Comparison of ENCODE assay signal across 25 mouse cellular contexts in genomic region chr11:34312208-34312607, GRCm38 (mm10). TPM values are rescaled to one million over a fixed set of nuclear protein-coding genes. Genes with fewer than 3 reads are reported as not detected.
DNase-seq lines count a peak whose midpoint lies in the region; ATAC-seq and TF ChIP-seq lines count a peak whose summit lies in the region.
"Had no signal": no experiment of that assay in that cellular context is flagged by ENCODE, and none has a peak within 500 bp of the region (broad histone marks: within the 10 kb centered on the region; RNA-seq: fewer than 3 reads in every experiment).

No protein-coding gene starts in this region.

- H3K36me3 ChIP-seq in liver, postnatal 0 days (replicated peaks; ENCODE audit: insufficient read depth, low read length) = 0 out of 2 replicates have a peak, but pooled peaks cover 3% of the 10 kb centered on the region
- no peaks in the 10 kb centered on the region for H3K36me3 ChIP-seq in liver, embryonic 14.5 days (replicated peaks; ENCODE audit: control insufficient read depth, insufficient read depth, low read depth)
- no peaks in the 10 kb centered on the region for H3K36me3 ChIP-seq in midbrain, embryonic 13.5 days
- H3K36me3 ChIP-seq in forebrain, embryonic 11.5 days (ENCODE audit: control insufficient read depth, insufficient read depth, low read length) = no peaks in the 10 kb centered on the region
- H3K36me3 ChIP-seq: forebrain, embryonic 10.5 days; G1E; heart, embryonic 10.5 days; heart, embryonic 13.5 days; hindbrain, embryonic 15.5 days had no signal

- TF ChIP-seq EP300 in liver, postnatal 0 days (IDR thresholded peaks at IDR 0.05; ENCODE audit: low read depth) = no peak
- no peak for TF ChIP-seq EP300 in liver, embryonic 14.5 days (IDR thresholded peaks at IDR 0.05; ENCODE audit: low read depth)

- H3K4me1 ChIP-seq in liver, postnatal 0 days (ENCODE audit: insufficient read depth) = no peaks in the 10 kb centered on the region
- peaks cover 0 to 10% of the 10 kb centered on the region in 2 experiments; a peak in 2 of 4 replicates for H3K4me1 ChIP-seq in liver, embryonic 14.5 days (replicated peaks; ENCODE audit: control insufficient read depth in 2 of 2, insufficient read depth in 2 of 2, low read length in 1 of 2)
- peaks cover 20% of the 10 kb centered on the region for H3K4me1 ChIP-seq in midbrain, embryonic 13.5 days (replicated peaks)
- H3K4me1 ChIP-seq in forebrain, embryonic 11.5 days (replicated peaks; ENCODE audit: control insufficient read depth, insufficient read depth, low read length) = no peaks in the 10 kb centered on the region; the same call in 1 of the 2 replicates
- H3K4me1 ChIP-seq: heart, embryonic 13.5 days had no signal

- no peaks in the 10 kb centered on the region for H3K9me3 ChIP-seq in liver, postnatal 0 days (ENCODE audit: low read length)
- no peaks in the 10 kb centered on the region for H3K9me3 ChIP-seq in liver, embryonic 14.5 days (ENCODE audit: control insufficient read depth, low read length)
- no peaks in the 10 kb centered on the region for H3K9me3 ChIP-seq in midbrain, embryonic 13.5 days
- no peaks in the 10 kb centered on the region for H3K9me3 ChIP-seq in forebrain, embryonic 11.5 days (ENCODE audit: control insufficient read depth, low read length)
- H3K9me3 ChIP-seq: forebrain, embryonic 10.5 days; heart, embryonic 10.5 days; heart, embryonic 13.5 days; hindbrain, embryonic 15.5 days had no signal

- DNase-seq in liver (peak; percentile 11), MN1 (ENCODE audit: low spot score) (peak; percentile 25)
- DNase-seq in liver, postnatal 0 days = no peak
- DNase-seq in liver, embryonic 14.5 days (ENCODE audit: low read depth in 3 of 3, low spot score in 3 of 3) = no peak
- no peak for DNase-seq in heart, adult 18-20 months
- DNase-seq in forebrain, embryonic 11.5 days (ENCODE audit: low spot score) = no peak
- DNase-seq: adrenal gland, adult 8-10 months; adrenal gland, postnatal 25 days; B cell, adult 2 months; cerebellum, adult 18-20 months; cerebellum, adult 9-10 months; embryo, embryonic 11 days; gastrocnemius, postnatal 25 days; heart, adult 2 months; heart, postnatal 14 days; heart, postnatal 4 days had no signal

- H3K4me2 ChIP-seq in liver, postnatal 0 days (ENCODE audit: low read depth, low read length) = no peak overlapping the region
- no peak overlapping the region for H3K4me2 ChIP-seq in liver, embryonic 14.5 days (ENCODE audit: low read depth)
- no peak overlapping the region for H3K4me2 ChIP-seq in midbrain, embryonic 13.5 days (replicated peaks)
- no peak overlapping the region for H3K4me2 ChIP-seq in forebrain, embryonic 11.5 days (ENCODE audit: low read depth, low read length, severe bottlenecking)
- H3K4me2 ChIP-seq: heart, embryonic 13.5 days; hindbrain, embryonic 15.5 days had no signal

- 56% methylated on average over 7 of the region's 7 CpGs for WGBS in liver, postnatal 0 days (ENCODE audit: insufficient replicate concordance)
- WGBS in liver, embryonic 14.5 days (ENCODE audit: insufficient replicate concordance) = 27% methylated on average over 7 of the region's 7 CpGs
- 83% methylated on average over 7 of the region's 7 CpGs for WGBS in midbrain, embryonic 13.5 days
- 82% methylated on average over 7 of the region's 7 CpGs for WGBS in forebrain, embryonic 11.5 days

- H3K4me3 ChIP-seq in liver, postnatal 0 days (ENCODE audit: low read depth, low read length) = no peak overlapping the region
- no peak overlapping the region for H3K4me3 ChIP-seq in liver, embryonic 14.5 days (ENCODE audit: insufficient read depth in 1 of 2, low read depth in 2 of 2, low read length in 2 of 2)
- no peak overlapping the region for H3K4me3 ChIP-seq in midbrain, embryonic 13.5 days (replicated peaks)
- H3K4me3 ChIP-seq in forebrain, embryonic 11.5 days (ENCODE audit: low read depth, low read length) = no peak overlapping the region
- H3K4me3 ChIP-seq: forebrain, embryonic 10.5 days; heart, adult 2 months; heart, embryonic 10.5 days; heart, embryonic 13.5 days; hindbrain, embryonic 15.5 days had no signal

- H3K27me3 ChIP-seq in liver, postnatal 0 days (ENCODE audit: insufficient read depth, low read length) = no peaks in the 10 kb centered on the region
- H3K27me3 ChIP-seq in liver, embryonic 14.5 days (ENCODE audit: control insufficient read depth, insufficient read depth, low read length) = no peaks in the 10 kb centered on the region; the same call in 1 of the 2 replicates
- H3K27me3 ChIP-seq in midbrain, embryonic 13.5 days = peaks cover 39% of the 10 kb centered on the region
- no peaks in the 10 kb centered on the region for H3K27me3 ChIP-seq in forebrain, embryonic 11.5 days (ENCODE audit: control insufficient read depth, insufficient read depth, low read length)
- H3K27me3 ChIP-seq: CH12.LX; hindbrain, embryonic 15.5 days had no signal

- H3K27ac ChIP-seq in liver, postnatal 0 days (ENCODE audit: low read depth) = no peak overlapping the region
- H3K27ac ChIP-seq in liver, embryonic 14.5 days = no peak overlapping the region
- H3K27ac ChIP-seq in midbrain, embryonic 13.5 days = no peak overlapping the region
- H3K27ac ChIP-seq in forebrain, embryonic 11.5 days (ENCODE audit: low read depth, low read length) = no peak overlapping the region
- H3K27ac ChIP-seq: forebrain, embryonic 10.5 days; heart, adult 2 months; heart, embryonic 10.5 days; heart, embryonic 13.5 days; hindbrain, embryonic 15.5 days had no signal

- no peak for TF ChIP-seq CTCF in liver, postnatal 0 days (IDR thresholded peaks at IDR 0.05; ENCODE audit: low read depth)
- TF ChIP-seq CTCF in liver, embryonic 14.5 days (IDR thresholded peaks at IDR 0.05; ENCODE audit: low read depth) = no peak

- ATAC-seq in liver, postnatal 0 days = no peak
- peak; percentile 60; the same call in 1 of the 2 replicates for ATAC-seq in liver, embryonic 14.5 days (ENCODE audit: insufficient read depth)
- ATAC-seq in midbrain, embryonic 13.5 days = no peak
- no peak for ATAC-seq in forebrain, embryonic 11.5 days (replicated peaks; ENCODE audit: low FRiP score)
- ATAC-seq: activated CD4-positive, CD25-positive, alpha-beta regulatory T cell, adult 4 months; forebrain, embryonic 14.5 days had no signal

- H3K9ac ChIP-seq in liver, postnatal 0 days (replicated peaks) = no peak overlapping the region
- no peak overlapping the region for H3K9ac ChIP-seq in liver, embryonic 14.5 days (replicated peaks)
- no peak overlapping the region for H3K9ac ChIP-seq in midbrain, embryonic 13.5 days (replicated peaks)
- no peak overlapping the region for H3K9ac ChIP-seq in forebrain, embryonic 11.5 days (ENCODE audit: low read length)
- H3K9ac ChIP-seq: heart, embryonic 13.5 days; hindbrain, embryonic 15.5 days had no signal

RNA-seq across cellular contexts. Expression of gene Fam196b, which starts 2.4 kb away (rescaled TPM):
- polyA plus RNA-seq in liver, postnatal 0 days (2015; fragmentation: Nextera tagmentation; extraction: Ambion mirVana) = 0.11 and 0.13 TPM in 2 replicates
- polyA plus RNA-seq in liver, embryonic 14.5 days (2012; rRNA removed) = 0.01 TPM in 1 of 2 replicates, not detected in the other
- polyA plus RNA-seq in liver, embryonic 14.5 days (2014; fragmentation: Nextera tagmentation; extraction: Ambion mirVana) = 0.03 TPM in 1 of 2 replicates, not detected in the other
- total RNA-seq in heart, adult 18-20 months (2021) = not detected
- 3.2 and 3.4 TPM in 2 replicates for polyA plus RNA-seq in midbrain, embryonic 13.5 days (2015; fragmentation: Nextera tagmentation; extraction: Ambion mirVana)
- 0.94 and 1.1 TPM in 2 replicates for polyA plus RNA-seq in forebrain, embryonic 11.5 days (2014; fragmentation: Nextera tagmentation; extraction: Ambion mirVana)
- total RNA-seq: adrenal gland, postnatal 25 days; heart, adult 2 months; heart, postnatal 14 days had no signal
- polyA plus RNA-seq: G1E had no signal

Comparison
In these comparisons a context has a peak if more than half of its experiments do, and no peak if none do; other contexts are left out.
1. DNase-seq: peak in liver (single experiment) and MN1 (single experiment); none in liver, postnatal 0 days (single experiment), liver, embryonic 14.5 days (0 of 3), heart, adult 18-20 months (0 of 2) and forebrain, embryonic 11.5 days (single experiment).